Mouse (Mus musculus): ENCODE measurements at regions not wholly inside any gene's neighbourhood (a gene's known extent, or its start where the extent isn't known, plus 50 kb on each side); places are given as distances from the start of the nearest gene placed in this dataset.

DNA sequence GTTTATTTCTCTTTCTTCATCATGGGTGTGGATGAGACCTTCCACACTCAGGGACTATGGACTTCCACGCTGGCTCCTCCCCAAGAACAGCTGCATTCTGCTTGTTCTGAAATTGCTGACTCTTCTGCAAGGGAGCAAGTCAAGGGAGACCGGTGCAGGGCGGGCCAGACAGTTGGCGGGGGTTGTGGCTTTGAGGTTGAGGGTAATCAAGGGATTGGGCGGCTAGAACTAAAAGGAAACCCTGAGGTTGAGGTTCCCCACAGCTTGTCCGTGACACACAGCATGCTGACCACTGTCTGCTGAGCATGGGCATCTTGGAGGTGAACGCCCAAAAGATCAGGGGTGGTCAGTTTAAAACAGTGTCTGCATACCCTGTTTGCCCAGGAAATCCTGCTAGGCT lies 83.1 kb upstream of the Syt13 start:
- TF ChIP-seq CTCF (IDR thresholded peaks at IDR 0.05; ENCODE audit: low read depth) (no peak), EP300 (IDR thresholded peaks at IDR 0.05; ENCODE audit: low read depth) (no peak)
